Mouse (Mus musculus): ENCODE results near the gene Ppp1r21.

Ppp1r21 gene

DNA sequence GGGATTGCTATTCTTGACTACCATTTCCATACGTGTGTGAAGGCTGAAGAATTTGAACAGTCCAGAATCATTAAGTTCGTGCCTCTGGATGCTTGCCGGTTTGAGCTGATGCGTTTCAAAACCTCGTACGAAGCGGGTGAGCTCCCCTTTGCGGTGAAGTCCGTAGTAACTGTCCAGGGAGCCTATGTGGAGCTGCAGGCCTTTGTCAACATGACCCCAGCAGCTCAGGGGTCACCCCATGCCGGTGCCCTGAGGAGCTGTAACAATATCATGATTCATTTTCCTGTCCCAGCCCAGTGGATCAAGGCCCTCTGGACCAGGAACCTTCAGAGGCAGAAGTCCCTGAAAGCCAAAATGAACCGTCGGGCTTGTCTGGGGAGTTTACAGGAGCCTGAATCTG, 106.7 kb downstream of the Ppp1r21 start:
- ChIA-PET POLR2A (interaction anchor here (0.7 to 1.9 kb wide), 17 partner anchors 9 to 530 kb away, joined by 3 to 8 read pairs (median 3); partner anchors contain the start of gene Ppp1r21 (in 2 of the 4)), CTCF (interaction anchor here in 3 of 4 experiments (0.6 to 1.6 kb wide), 13 partner anchors 8 to 381 kb away, joined by 3 to 9 read pairs (median 4); no protein-coding TSS in a partner anchor)

All from embryonic stem cell, embryonic (primary cell).